ENCODE assay signal across 29 mouse cellular contexts in genomic region chr16:49319774-49320173, GRCm38 (mm10).
DNase-seq lines count a peak whose midpoint lies in the region; ATAC-seq and TF ChIP-seq lines count a peak whose summit lies in the region.
"Had no signal": no experiment of that assay in that cellular context is flagged by ENCODE, and none has a peak within 500 bp of the region (broad histone marks: within the 10 kb centered on the region; RNA-seq: fewer than 3 reads in every experiment).

No protein-coding gene starts in this region.

- no peak for TF ChIP-seq CTCF in kidney, adult 2 months (conservative IDR thresholded peaks at IDR 0.05; ENCODE audit: insufficient read depth, insufficient read length, low read depth, low read length)

- DNase-seq in cerebellum, adult 9-10 months, result no peak
- DNase-seq in kidney, adult 2 months, result no peak
- DNase-seq in kidney, postnatal 10 days, result no peak
- DNase-seq: adrenal gland, postnatal 10 days; adrenal gland, postnatal 36 days; B cell, adult 2 months; cerebellum, adult 8-10 months; embryo, embryonic 11 days; forebrain, postnatal 0 days; gastrocnemius, adult 2 months; gastrocnemius, postnatal 14 days; heart, adult 18-20 months; heart, postnatal 10 days; heart, postnatal 36 days had no signal

- H3K4me3 ChIP-seq in kidney, adult 2 months (ENCODE audit: insufficient read depth, low read depth, low read length), result no peak overlapping the region
- H3K4me3 ChIP-seq: embryonic facial prominence, embryonic 10.5 days; embryonic facial prominence, embryonic 13.5 days; erythroblast, embryonic 14.5 days; forebrain, embryonic 12.5 days; gastrocnemius, adult 2 months; heart, embryonic 12.5 days; heart, embryonic 15.5 days had no signal

- WGBS in kidney, adult 2 months, result 66% methylated on average over 5 of the region's 5 CpGs

- H3K27me3 ChIP-seq in kidney, adult 2 months (replicated peaks; ENCODE audit: control insufficient read depth, insufficient read depth, low read length), result no peaks in the 10 kb centered on the region
- H3K27me3 ChIP-seq: CH12.LX; embryonic facial prominence, embryonic 13.5 days; forebrain, embryonic 12.5 days; heart, embryonic 12.5 days; heart, embryonic 15.5 days had no signal

- no peaks in the 10 kb centered on the region for H3K4me1 ChIP-seq in kidney, adult 2 months (ENCODE audit: control insufficient read depth, insufficient read depth, low read length)
- H3K4me1 ChIP-seq: embryonic facial prominence, embryonic 10.5 days; embryonic facial prominence, embryonic 13.5 days; forebrain, embryonic 12.5 days; heart, embryonic 12.5 days; heart, embryonic 15.5 days had no signal

- H3K36me3 ChIP-seq in kidney, adult 2 months (ENCODE audit: control insufficient read depth, insufficient read depth, low read length), result no peaks in the 10 kb centered on the region
- H3K36me3 ChIP-seq: embryonic facial prominence, embryonic 10.5 days; embryonic facial prominence, embryonic 13.5 days; forebrain, embryonic 12.5 days; G1E; heart, embryonic 12.5 days; heart, embryonic 15.5 days had no signal

- no peak overlapping the region for H3K27ac ChIP-seq in kidney, adult 2 months (ENCODE audit: insufficient read depth, low read depth, low read length)
- H3K27ac ChIP-seq: embryonic facial prominence, embryonic 10.5 days; embryonic facial prominence, embryonic 13.5 days; forebrain, embryonic 12.5 days; gastrocnemius, adult 2 months; heart, embryonic 15.5 days; hindbrain, embryonic 14.5 days; hindbrain, postnatal 0 days had no signal

- ATAC-seq in cerebellum, adult (ENCODE audit: insufficient number of reproducible peaks, low FRiP score, low TSS enrichment), result peak; percentile 20; the same call in 1 of the 2 replicates
- ATAC-seq in common myeloid progenitor, adult 5-6 weeks (replicated peaks; ENCODE audit: low read depth, poor library complexity, severe bottlenecking), result peak; percentile 95
- peak; percentile 87 for ATAC-seq in megakaryocyte, adult 5-6 weeks (ENCODE audit: poor library complexity, severe bottlenecking)
- ATAC-seq in inflammation-experienced regulatory T-cells, adult 6 months, result no peak
- ATAC-seq: Patski had no signal

- TF ChIP-seq POLR2A in kidney, adult 2 months (IDR thresholded peaks at IDR 0.05; ENCODE audit: low read depth, low read length), result no peak
